Mouse (Mus musculus) cerebellum, adult 9-11 months (tissue): Measurements from ENCODE around the gene Gm20661.

Source experiments
- DNase-seq: peaks from one replicate; pipeline ENCODE4 v3.0.0; 2022

The Gm20661 gene

GRCm38 (mm10) chr9:107968531-107968930 lies 14.3 kb upstream of the Gm20661 start:
- no peak for DNase-seq

GRCm38 (mm10) chr9:107970311-107970710 lies 12.5 kb upstream of the Gm20661 start:
- DNase-seq, result no peak

GRCm38 (mm10) chr9:107971690-107972541 lies 10.9 kb upstream of the Gm20661 start:
- no peak for DNase-seq

- DNase-seq, result no peak
These were observed 8.2 kb upstream of the Gm20661 start for GRCm38 (mm10) chr9:107974491-107975171.

- DNase-seq, result no peak
These were observed 7.2 kb upstream of the Gm20661 start, which contains the start of gene Uba7 for GRCm38 (mm10) chr9:107975399-107976386. Uba7 (plus strand) TSS chr9:107975505.

- DNase-seq, result no peak
These were observed 4.0 kb upstream of the Gm20661 start for GRCm38 (mm10) chr9:107978815-107979214.

- no peak for DNase-seq
These were observed 913 bp upstream of the Gm20661 start for GRCm38 (mm10) chr9:107981684-107982605.

- DNase-seq, result peak; percentile 33
These were observed 598 bp downstream of the Gm20661 start for GRCm38 (mm10) chr9:107983421-107983890.

GRCm38 (mm10) chr9:107984052-107984753 lies 1.3 kb downstream of the Gm20661 start:
- DNase-seq, result no peak

- no peak for DNase-seq
These were observed 1.8 kb downstream of the Gm20661 start for GRCm38 (mm10) chr9:107984754-107985055.

- DNase-seq, result peak; percentile 70
These were observed 2.6 kb downstream of the Gm20661 start, which contains the start of gene Inka1 for GRCm38 (mm10) chr9:107985131-107986119. Inka1 (minus strand) TSS chr9:107985879.

- peak; percentile 77 for DNase-seq
These were observed 3.5 kb downstream of the Gm20661 start for GRCm38 (mm10) chr9:107986376-107986775.

- DNase-seq, result no peak
These were observed 5.1 kb downstream of the Gm20661 start for GRCm38 (mm10) chr9:107987950-107988349.

- no peak for DNase-seq
These were observed 9.3 kb downstream of the Gm20661 start, which contains the start of gene Cdhr4 for GRCm38 (mm10) chr9:107992197-107992596. Cdhr4 (plus strand) TSS chr9:107992497.

- DNase-seq, result no peak
These were observed 10.2 kb downstream of the Gm20661 start for GRCm38 (mm10) chr9:107993013-107993412.

- no peak for DNase-seq
These were observed 11.6 kb downstream of the Gm20661 start for GRCm38 (mm10) chr9:107994464-107994863.

- DNase-seq, result no peak
These were observed 12.7 kb downstream of the Gm20661 start for GRCm38 (mm10) chr9:107995513-107995912.

GRCm38 (mm10) chr9:107996049-107996448 lies 13.2 kb downstream of the Gm20661 start, which contains the start of gene Gm20662:
Gm20662 (plus strand) TSS chr9:107996349.
- DNase-seq, result no peak
